Mouse (Mus musculus) forebrain, embryonic 16.5 days (tissue): ENCODE measurements around the gene Mepce. TPM values are rescaled to one million over a fixed set of nuclear protein-coding genes. Genes with fewer than 3 reads are reported as not detected.
"Not testable (repeated sequence)": the region's sequence is repeated elsewhere in the genome, so short reads cannot be mapped to it uniquely, and the experiment has no call there.

Experiments
- ATAC-seq: fragments of 200-750 bp; cut with Nextera tagmentation; 2 replicates; pipeline ENCODE4 v1.8.0; 2017; ENCODE audit warnings: mild to moderate bottlenecking, moderate library complexity
- H3K27ac ChIP-seq: fragments of 300-500 bp; sonication (generic); 2 replicates; pipeline ENCODE4 v1.5.1; 2014; ENCODE audit warnings: low read length, control low read depth
- H3K27me3 ChIP-seq: fragments of 300-500 bp; sonication (generic); replicated peaks from 2 replicates; pipeline ENCODE4 v1.6.1; 2014; ENCODE audit warnings: low read length; ENCODE audit not compliant: control insufficient read depth, insufficient read depth
- H3K36me3 ChIP-seq: fragments of 300-500 bp; sonication (generic); 2 replicates; pipeline ENCODE4 v1.6.1; 2014; ENCODE audit not compliant: control insufficient read depth, insufficient read depth
- H3K4me1 ChIP-seq: fragments of 300-500 bp; sonication (generic); replicated peaks from 2 replicates; pipeline ENCODE4 v1.6.1; 2014; ENCODE audit warnings: low read length; ENCODE audit not compliant: control insufficient read depth, insufficient read depth
- H3K4me2 ChIP-seq: fragments of 300-500 bp; sonication (generic); 2 replicates; pipeline ENCODE4 v1.6.1; 2014; ENCODE audit warnings: mild to moderate bottlenecking, low read length, control low read depth
- H3K4me3 ChIP-seq: fragments of 300-500 bp; sonication (generic); replicated peaks from 2 replicates; pipeline ENCODE4 v1.5.1; 2014; ENCODE audit warnings: mild to moderate bottlenecking, low read length, control low read depth
- H3K9ac ChIP-seq: fragments of 300-500 bp; sonication (generic); replicated peaks from 2 replicates; pipeline ENCODE4 v1.6.1; 2014; ENCODE audit warnings: low read depth, low read length, control low read depth
- H3K9me3 ChIP-seq: fragments of 300-500 bp; sonication (generic); 2 replicates; pipeline ENCODE4 v1.6.1; 2016; ENCODE audit warnings: low read length; ENCODE audit not compliant: control insufficient read depth
- WGBS: fragments of 180-500 bp; shearing (Covaris S2); extraction: QIAGEN DNeasy Blood & Tissue Kit; methylation state at CpG from one replicate; pipeline ENCODE4 v1.1.7; 2014; 5-methylcytosine and 5-hydroxymethylcytosine counted together
- polyA plus RNA-seq: library from polyadenylated mRNA; unstranded; fragments of >200 nt; fragmentation: Nextera tagmentation; extraction: Ambion mirVana; gene quantifications from 2 replicates; pipeline ENCODE4 v1.2.1, GENCODE M21; 2015

The Mepce gene
- polyA plus RNA-seq, 1 experiment from 2014 or later = 11.9 TPM

DNA sequence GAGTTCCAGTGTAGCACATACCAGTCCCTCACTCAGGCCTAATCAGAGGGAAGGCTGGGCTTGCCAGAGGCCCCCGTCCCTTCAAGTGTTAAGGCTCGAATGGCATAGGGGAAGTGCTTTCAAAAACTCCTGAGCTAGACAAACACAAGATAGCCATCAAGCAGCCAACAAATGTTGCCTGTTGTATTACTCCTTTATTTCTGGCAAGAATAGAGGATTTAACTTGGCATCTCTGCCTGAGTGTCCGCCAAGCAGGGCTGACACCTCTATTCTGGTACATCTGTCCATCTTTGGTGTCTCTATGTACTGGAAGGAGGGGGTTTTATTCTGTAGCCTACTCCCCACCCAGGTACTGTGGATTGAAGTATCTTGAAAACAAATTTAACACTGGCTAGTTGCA is 31.3 kb downstream of the Mepce start:
- H3K9me3 ChIP-seq = no peaks in the 10 kb centered on the region
- no peaks in the 10 kb centered on the region for H3K27me3 ChIP-seq
- peaks cover 5% of the 10 kb centered on the region for H3K36me3 ChIP-seq
- H3K4me2 ChIP-seq = no peak overlapping the region
- no peak for ATAC-seq
- H3K4me3 ChIP-seq = no peak overlapping the region
- H3K4me1 ChIP-seq = peaks cover 40% of the 10 kb centered on the region
- H3K27ac ChIP-seq = peak overlapping the region; percentile 68
- 45% methylated on average over 3 of the region's 3 CpGs for WGBS
- no peak overlapping the region for H3K9ac ChIP-seq

DNA sequence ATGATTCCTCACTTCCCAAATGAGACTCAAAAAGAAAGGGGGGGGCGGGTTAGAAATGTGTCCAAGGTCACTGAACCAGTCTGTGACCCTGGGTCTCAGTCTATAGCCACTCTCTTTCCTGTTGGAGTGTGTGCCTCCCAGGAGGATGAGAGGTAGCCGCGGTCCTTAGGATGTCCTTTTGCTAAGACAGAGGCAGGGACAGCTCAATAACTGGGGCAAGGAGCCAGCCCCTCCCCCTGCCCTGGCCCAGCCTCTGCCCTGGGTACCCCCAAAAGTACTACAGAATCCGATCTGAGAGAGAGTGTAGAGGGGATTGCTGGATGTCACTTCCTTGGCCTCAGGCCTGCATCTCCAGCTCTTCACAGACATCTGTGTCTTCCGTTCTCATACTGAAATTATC is 32.0 kb downstream of the Mepce start:
- Histone ChIP-seq H3K27ac (peak overlapping the region; percentile 68), H3K27me3 (no peaks in the 10 kb centered on the region), H3K4me3 (no peak overlapping the region), H3K9ac (no peak overlapping the region), H3K4me1 (peaks cover 40% of the 10 kb centered on the region), H3K4me2 (no peak overlapping the region), H3K36me3 (peaks cover 5% of the 10 kb centered on the region), H3K9me3 (no peaks in the 10 kb centered on the region)
- WGBS = 63% methylated on average over 5 of the region's 5 CpGs
- no peak for ATAC-seq

DNA sequence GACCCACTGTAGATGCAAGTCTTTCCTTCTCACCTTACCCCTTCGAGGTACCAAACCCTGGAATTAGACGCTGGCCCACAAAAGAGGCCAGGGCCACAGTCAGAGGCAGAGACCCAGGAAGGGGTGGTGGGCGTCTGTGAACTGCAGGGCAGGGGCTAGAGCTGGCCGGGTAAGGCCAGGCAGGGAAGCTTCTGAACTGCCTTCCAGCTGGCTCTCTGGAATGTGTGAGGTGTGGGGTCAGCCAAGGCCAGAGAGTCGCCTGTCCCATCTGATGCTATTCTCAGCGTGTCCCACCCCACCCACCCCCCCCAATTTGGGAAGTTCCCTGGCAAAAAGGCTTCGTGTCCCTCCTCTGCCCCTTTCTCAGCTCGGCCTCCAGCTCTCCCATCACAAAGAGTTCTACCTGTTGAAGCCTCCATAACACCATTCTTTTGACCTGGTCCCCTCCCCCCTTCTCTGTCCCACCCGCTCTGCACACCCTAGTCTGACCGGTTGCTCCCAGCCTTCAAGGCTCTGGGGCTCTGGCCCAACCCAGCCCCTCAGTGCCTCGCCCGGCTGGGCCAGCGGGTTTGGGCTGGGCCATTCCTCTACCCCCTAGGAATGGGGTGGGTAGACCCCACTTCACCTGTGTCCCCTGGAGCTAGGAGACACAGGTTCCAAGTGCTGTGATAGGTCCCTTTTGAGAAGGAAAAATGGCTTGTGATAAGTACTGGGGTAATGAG is 34.2 kb downstream of the Mepce start:
- Histone ChIP-seq H3K4me3 (no peak overlapping the region), H3K4me2 (no peak overlapping the region), H3K27ac (no peak overlapping the region), H3K9me3 (no peaks in the 10 kb centered on the region), H3K27me3 (no peaks in the 10 kb centered on the region), H3K9ac (no peak overlapping the region), H3K36me3 (peaks cover 5% of the 10 kb centered on the region), H3K4me1 (peaks cover 40% of the 10 kb centered on the region)
- no peak for ATAC-seq
- WGBS = 87% methylated on average over 13 of the region's 13 CpGs

DNA sequence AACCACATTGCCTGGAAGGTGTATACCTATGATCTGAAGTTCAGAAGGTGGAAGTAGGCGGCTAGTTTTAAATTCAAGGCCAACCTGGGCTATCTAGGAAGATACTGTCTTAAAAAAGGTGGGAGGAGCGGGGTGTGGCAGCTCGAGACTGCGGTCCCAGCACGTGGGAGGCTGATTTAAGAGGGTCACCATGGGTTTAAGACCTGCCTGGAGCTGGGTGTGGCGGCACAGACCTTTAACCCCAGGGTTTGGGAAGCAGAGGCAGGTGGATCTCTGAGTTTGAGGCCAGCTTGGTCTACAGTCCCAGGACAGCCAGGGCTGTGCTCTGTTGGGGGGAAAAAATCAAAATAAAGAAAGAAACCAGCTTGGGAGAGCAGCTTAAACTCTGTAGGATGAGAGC is 35.5 kb downstream of the Mepce start:
- H3K36me3 ChIP-seq = peaks cover 5% of the 10 kb centered on the region
- 92% methylated on average over 6 of the region's 6 CpGs for WGBS
- no peaks in the 10 kb centered on the region for H3K9me3 ChIP-seq
- H3K4me2 ChIP-seq = no peak overlapping the region
- H3K4me3 ChIP-seq = no peak overlapping the region
- no peak overlapping the region for H3K27ac ChIP-seq
- ATAC-seq = no peak
- no peaks in the 10 kb centered on the region for H3K27me3 ChIP-seq
- H3K9ac ChIP-seq = no peak overlapping the region
- peaks cover 42% of the 10 kb centered on the region for H3K4me1 ChIP-seq

- Histone ChIP-seq H3K9me3 (no peaks in the 10 kb centered on the region), H3K9ac (no peak overlapping the region), H3K4me2 (no peak overlapping the region), H3K4me3 (no peak overlapping the region), H3K27ac (no peak overlapping the region), H3K27me3 (no peaks in the 10 kb centered on the region), H3K36me3 (peaks cover 5% of the 10 kb centered on the region), H3K4me1 (peaks cover 41% of the 10 kb centered on the region)
- 90% methylated on average over 13 of the region's 13 CpGs for WGBS
- ATAC-seq = no peak
Observed at GRCm38 (mm10) chr5:137751221-137751887, 36.1 kb downstream of the Mepce start.

DNA sequence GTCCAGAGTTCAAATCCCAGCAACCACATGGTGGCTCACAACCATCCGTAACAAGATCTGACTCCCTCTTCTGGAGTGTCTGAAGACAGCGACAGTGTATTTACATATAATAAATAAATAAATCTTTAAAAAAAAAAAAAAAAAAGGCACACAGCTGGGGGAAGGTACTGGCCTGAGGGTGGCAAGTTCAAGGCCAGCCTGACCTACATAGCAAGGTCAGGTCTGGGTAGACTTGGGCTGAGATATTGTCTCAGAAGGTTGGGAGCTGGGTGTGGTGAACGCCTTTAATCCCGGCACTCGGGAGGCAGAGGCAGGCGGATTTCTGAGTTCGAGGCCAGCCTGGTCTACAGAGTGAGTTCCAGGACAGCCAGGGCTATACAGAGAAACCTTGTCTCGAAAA is 37.2 kb downstream of the Mepce start:
- WGBS = 97% methylated on average over 6 of the region's 8 CpGs

GRCm38 (mm10) chr5:137749196-137749836 is 38.1 kb downstream of the Mepce start:
- Histone ChIP-seq H3K36me3 (peaks cover 5% of the 10 kb centered on the region), H3K4me1 (peaks cover 41% of the 10 kb centered on the region), H3K4me2 (peak overlapping the region; percentile 99), H3K4me3 (no peak overlapping the region; the same call in 1 of the 2 replicates), H3K9me3 (no peaks in the 10 kb centered on the region), H3K27me3 (no peaks in the 10 kb centered on the region), H3K27ac (no peak overlapping the region; the same call in 1 of the 2 replicates), H3K9ac (no peak overlapping the region)
- ATAC-seq = no peak
- WGBS = 74% methylated on average over 6 of the region's 6 CpGs

More for the DNA sequence above, 37.2 kb downstream of the Mepce start:
- H3K27ac ChIP-seq, H3K36me3 ChIP-seq, H3K4me2 ChIP-seq, H3K9me3 ChIP-seq, ATAC-seq, H3K9ac ChIP-seq, H3K4me3 ChIP-seq, H3K27me3 ChIP-seq: not testable (repeated sequence)
- H3K4me1 ChIP-seq = peaks cover 35% of the 10 kb centered on the region

- H3K4me2 ChIP-seq = peak overlapping the region; percentile 99
- H3K9me3 ChIP-seq = no peaks in the 10 kb centered on the region
- WGBS = 31% methylated on average over 5 of the region's 5 CpGs
- peak overlapping the region; percentile 49 for H3K27ac ChIP-seq
- no peak for ATAC-seq
- peak overlapping the region; percentile 66 for H3K4me3 ChIP-seq
- H3K27me3 ChIP-seq = no peaks in the 10 kb centered on the region
- peak overlapping the region; percentile 27 for H3K9ac ChIP-seq
- H3K4me1 ChIP-seq = peaks cover 41% of the 10 kb centered on the region
- H3K36me3 ChIP-seq = peaks cover 5% of the 10 kb centered on the region
Observed at GRCm38 (mm10) chr5:137748130-137748770, 39.2 kb downstream of the Mepce start.
